Mouse (Mus musculus): Measurements from ENCODE around the gene Man1a2.

DNA sequence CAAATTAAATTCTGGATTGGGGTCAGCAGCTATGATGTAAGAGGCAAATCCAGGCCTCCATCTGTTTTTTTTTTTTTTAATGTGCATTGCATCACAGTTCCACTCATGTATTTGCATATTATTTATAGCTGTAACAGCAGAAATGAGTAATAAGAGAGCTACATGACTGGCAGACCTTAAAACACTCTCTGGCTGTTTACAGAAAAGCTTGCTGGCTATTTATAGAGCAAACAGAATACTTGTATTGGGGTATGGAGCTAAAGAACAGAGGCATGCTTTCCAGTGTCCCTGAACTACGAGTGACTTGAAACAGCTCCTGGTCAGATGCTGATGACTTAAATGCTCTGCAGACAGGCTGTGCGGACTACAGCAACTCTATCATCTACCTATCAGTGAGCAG is 121.7 kb downstream of the Man1a2 start:
- no peak for TF ChIP-seq ZKSCAN1 (IDR thresholded peaks at IDR 0.05; ENCODE audit: low read depth, low read length)
- no peak for TF ChIP-seq CTCF (IDR thresholded peaks at IDR 0.05 in 2 of 3, conservative IDR thresholded peaks at IDR 0.05 in 1 of 3; ENCODE audit: control insufficient read depth in 1 of 3, insufficient read depth in 1 of 3, low read depth in 2 of 3, low read length in 3 of 3, poor library complexity in 1 of 3, severe bottlenecking in 1 of 3)
